Mouse (Mus musculus) 416B (cell line): ENCODE data around the gene Hs3st6.

Experiments
- DNase-seq: peaks from one replicate; pipeline ENCODE4 v3.0.0; 2011; ENCODE audit warnings: low read depth

Gene Hs3st6

GRCm38 (mm10) chr17:24728184-24728583, 24.6 kb upstream of the Hs3st6 start:
- DNase-seq: no peak

GRCm38 (mm10) chr17:24729067-24729466, 23.7 kb upstream of the Hs3st6 start:
- DNase-seq: no peak

DNA sequence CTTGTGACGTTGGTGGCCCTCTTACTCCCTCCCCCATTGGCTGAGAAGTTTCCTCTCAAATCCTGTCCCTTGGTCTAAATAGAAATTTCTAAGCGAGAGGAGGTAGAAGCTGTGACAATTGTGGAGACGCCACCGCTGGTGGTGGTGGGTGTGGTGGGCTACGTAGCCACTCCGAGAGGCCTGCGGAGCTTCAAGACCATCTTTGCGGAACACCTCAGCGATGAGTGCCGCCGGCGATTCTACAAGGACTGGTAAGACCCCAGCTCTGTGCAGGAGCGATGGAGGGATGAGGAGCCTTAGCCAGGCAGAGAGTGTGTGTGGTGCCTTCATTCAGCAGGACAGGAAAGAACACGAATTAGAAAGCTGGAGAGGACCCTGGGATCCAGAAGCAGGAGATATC, 22.0 kb upstream of the Hs3st6 start:
- DNase-seq: peak; percentile 46

GRCm38 (mm10) chr17:24732233-24732935, 20.4 kb upstream of the Hs3st6 start:
- no peak for DNase-seq

- peak; percentile 28 for DNase-seq
Observed at GRCm38 (mm10) chr17:24733434-24734050, 19.2 kb upstream of the Hs3st6 start.

GRCm38 (mm10) chr17:24734513-24734912, 18.3 kb upstream of the Hs3st6 start:
- peak; percentile 21 for DNase-seq

GRCm38 (mm10) chr17:24735446-24735845, 17.3 kb upstream of the Hs3st6 start:
- DNase-seq: no peak

- peak; percentile 98 for DNase-seq
Observed at GRCm38 (mm10) chr17:24736330-24737051, 16.3 kb upstream of the Hs3st6 start, which contains the start of gene Msrb1. TSS of gene Msrb1 (plus strand) at chr17:24736642.

DNA sequence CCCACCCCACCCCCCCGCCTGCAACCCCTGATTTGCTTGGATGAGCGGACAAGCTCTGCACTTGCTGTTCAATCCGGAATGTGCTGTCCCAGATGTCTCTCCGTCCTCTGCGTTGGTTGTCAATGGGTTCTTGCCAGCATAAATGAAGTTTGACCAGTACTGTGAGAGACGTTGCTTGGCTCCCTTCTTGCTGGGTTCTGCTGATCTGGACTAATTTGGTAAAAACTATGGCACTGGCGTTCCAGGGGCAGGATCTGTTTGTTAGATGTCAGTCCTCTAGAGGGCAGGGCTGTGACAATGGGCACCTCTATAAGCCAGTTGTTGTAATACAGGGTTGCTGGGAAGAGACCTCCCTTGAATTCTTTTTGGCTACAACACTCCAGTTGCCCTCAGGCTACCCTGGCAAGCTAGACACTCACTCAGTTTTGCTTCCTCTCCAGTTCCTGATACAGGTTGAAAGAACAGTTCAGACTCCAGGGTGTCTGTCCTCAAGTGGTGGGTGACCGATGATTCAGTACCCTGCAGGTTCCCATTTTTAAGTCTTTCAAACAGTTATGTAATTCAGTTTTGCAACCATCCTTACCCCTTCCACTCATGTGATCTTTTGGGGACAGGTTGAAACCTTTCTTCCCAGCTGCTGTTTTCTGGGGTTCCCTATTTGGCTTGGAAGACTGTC, 15.5 kb upstream of the Hs3st6 start:
- peak; percentile 70 for DNase-seq

GRCm38 (mm10) chr17:24738238-24738637, 14.6 kb upstream of the Hs3st6 start:
- DNase-seq: no peak

- no peak for DNase-seq
Observed at GRCm38 (mm10) chr17:24739926-24740325, 12.9 kb upstream of the Hs3st6 start.

GRCm38 (mm10) chr17:24742307-24742706, 10.5 kb upstream of the Hs3st6 start:
- peak; percentile 40 for DNase-seq

DNA sequence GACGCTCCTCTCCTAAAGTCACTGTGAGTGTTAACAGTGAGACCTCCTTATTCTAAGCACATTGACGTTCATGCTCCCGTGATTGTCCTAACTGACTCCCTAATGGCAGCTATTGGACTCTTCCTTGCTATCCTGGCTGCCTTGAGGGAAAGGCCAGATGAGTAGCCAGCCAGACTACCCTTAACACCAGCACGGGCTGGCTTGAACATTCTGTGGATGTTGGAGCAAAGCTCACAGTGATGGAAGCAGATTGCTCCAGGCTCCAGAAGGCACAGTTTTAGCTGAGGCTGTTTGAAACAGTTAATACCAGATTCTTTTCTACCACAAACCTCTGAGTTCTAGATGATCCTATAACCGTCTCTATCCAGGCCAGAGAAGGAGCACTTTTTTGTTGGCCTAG, 8.9 kb upstream of the Hs3st6 start:
- DNase-seq: no peak

GRCm38 (mm10) chr17:24744381-24744780, 8.4 kb upstream of the Hs3st6 start:
- DNase-seq: peak; percentile 10

- peak; percentile 92 for DNase-seq
Observed at GRCm38 (mm10) chr17:24745526-24746497, 7.0 kb upstream of the Hs3st6 start.

DNA sequence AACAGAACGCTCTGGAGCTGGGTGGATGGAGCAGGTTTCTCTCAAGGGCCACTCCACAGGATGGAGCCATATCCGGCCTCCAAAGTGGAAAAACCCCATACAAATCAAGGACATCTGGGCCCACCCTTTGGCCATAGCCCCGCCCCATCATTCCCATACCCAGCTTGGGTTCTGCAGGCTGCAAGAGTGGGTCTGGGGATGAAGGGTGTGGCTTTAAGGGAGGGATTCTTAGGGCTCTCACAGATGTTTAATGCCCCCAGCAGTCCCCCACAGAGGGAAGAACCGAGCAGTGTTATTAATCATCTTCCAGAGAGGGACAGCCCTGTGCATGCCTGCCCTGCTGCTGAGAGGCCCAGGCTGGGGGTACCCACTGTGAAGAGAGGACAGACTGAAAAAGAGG, 5.8 kb upstream of the Hs3st6 start:
- DNase-seq: no peak

DNA sequence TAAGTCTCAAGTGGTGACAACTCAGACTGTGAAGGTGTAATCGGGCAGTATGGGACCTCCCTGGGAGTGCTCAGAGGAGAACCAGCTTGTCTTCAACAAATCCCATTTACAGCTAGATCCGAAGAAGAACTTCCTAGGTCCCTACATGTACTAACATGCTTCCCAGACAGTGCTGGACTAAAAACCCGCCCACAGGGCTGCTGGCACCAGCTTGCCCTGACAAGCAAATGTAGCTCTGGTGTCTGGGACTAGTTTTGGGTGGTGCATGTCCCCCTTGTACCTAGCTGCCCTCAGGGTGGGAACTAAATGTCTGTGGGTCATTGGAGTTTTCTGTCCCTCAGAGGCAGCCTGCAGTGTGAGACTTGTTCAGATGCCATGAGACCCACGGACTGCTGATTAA, 1.3 kb upstream of the Hs3st6 start:
- DNase-seq: no peak

DNA sequence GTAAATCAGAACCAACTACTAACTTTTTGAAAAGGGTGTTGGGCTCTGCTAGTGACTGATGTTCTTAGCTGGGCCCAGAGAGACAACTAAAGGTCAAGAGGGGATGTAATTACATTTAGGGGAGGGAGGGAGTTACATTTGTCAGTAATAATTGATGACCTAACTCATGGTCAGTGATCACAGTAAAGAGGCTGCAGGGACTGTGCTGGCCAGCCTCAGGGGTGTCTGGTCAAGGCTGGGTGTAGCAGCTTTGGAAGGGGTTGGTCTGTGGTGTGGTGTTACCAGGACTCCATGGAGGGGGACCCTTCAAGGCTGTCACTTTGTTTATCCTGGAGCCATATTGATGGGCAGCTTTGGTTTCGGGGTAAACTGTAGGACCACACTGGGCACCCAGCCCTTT, 4.6 kb downstream of the Hs3st6 start:
- no peak for DNase-seq

- no peak for DNase-seq
Observed at GRCm38 (mm10) chr17:24761121-24761520, 8.3 kb downstream of the Hs3st6 start.

DNA sequence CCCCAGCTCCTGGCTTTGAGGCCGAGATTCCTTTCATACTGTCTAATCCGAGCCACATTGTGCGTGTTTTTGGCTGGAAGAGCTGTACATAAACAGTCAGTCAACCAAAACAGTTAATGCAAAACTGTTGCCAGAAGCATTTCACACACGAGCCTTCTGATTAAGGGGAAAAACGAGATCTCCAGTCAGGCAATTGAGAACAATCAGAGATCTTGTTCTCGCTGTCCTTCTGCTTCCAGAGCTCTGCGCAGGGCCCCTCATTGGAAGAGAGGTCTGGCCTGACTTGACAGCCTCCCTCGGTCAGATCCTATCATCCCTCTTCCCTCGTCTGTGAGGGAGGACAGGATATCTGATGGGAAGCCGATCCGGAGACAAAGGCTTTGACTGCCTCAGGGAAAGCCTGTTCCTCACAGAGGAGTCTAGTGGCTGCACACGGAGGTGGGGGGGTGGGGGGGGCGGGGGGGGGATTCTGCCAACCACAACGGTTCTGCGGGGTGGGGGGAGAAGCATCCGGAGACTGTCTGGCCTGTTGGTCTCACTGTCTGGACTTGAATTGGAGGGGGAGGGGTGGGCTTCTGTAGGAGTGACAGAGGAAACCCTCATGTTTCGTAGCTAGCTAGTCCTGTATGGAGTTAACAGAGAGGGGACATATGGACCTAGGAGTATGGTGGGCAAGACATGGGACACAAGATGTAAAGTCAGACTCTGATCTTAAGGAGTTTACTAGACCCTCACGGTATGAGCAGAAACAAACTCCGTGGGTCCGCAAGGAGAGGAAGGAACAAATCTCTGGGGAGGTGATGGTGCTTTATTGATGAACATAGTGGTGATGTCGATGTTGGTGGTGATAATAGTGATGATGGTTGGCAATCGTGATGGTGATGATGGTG, 12.5 kb downstream of the Hs3st6 start:
- DNase-seq: no peak
